Mouse (Mus musculus) right cerebral cortex, postnatal 14 days (tissue): ENCODE data around the gene Pikfyve.
"Not testable (repeated sequence)": the region's sequence is repeated elsewhere in the genome, so short reads cannot be mapped to it uniquely, and the experiment has no call there.

ENCODE experiments used
- DNase-seq: peaks from one replicate; pipeline ENCODE4 v3.0.0; 2022

Pikfyve gene

DNA sequence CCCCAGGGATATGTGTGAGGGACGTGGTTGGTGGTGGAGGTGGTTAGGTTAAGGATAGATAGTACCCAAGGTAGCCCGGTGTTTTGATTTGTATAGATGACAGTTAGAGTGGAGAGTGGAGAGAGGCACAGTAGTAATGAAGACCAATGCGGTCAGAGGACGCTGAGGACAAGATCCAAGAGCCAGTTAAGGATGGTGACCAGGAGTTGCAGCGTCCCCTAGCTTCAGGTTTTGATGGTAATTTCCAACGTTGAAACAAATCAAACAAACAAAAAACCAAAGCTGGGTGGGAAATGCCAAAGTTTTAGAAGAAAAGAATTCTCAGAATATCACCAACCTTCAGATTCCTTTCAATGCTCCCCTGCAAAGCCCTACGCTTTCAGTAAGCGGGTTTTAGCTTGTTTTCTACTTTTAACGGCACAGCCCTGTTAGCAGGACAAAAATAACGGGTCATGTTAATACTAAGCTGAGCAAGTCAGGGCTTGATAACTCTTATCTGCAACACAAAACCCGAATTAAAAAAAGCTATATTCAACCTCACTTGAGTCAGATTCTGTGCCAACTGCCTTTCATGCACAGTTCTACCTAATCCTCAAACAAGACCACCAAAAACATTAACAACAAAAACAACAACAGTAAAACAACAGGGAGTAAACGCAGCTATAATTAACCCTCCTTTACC is 818 bp upstream of the Pikfyve start:
- DNase-seq = no peak

DNA sequence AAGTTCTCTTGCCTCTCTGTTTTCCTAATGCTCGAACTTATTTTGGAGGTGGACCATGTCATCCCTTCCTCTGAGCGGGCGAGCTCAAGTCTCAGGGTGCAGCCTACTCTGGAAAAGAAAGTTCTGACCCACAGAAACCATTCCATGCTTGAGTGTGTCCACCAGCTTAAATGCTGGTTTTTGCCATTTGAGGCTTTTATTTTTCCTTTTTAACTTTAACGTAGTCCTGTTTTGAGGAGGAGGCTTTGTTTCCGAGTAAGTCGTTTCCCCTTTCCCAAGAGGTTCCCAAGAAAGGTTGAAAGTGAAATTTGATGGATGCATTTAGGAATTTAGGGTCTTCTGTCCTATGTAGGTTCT is 569 bp downstream of the Pikfyve start:
- no peak for DNase-seq

DNA sequence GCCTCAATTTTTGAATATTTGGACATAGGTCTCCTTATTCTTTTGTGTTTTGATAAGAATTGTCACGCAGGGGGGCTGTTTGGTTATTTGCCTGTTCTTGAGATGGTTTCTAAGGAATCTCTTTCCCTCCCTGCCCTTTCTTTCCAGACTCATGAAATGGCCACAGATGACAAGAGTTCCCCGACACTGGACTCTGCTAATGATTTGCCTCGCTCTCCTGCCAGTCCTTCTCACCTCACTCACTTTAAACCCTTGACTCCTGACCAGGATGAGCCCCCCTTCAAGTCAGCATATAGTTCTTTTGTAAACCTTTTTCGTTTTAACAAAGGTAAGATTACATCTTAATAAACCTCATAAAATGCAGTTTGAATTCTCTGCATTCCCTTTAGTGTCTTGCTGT is 3.7 kb downstream of the Pikfyve start:
- DNase-seq = no peak

DNA sequence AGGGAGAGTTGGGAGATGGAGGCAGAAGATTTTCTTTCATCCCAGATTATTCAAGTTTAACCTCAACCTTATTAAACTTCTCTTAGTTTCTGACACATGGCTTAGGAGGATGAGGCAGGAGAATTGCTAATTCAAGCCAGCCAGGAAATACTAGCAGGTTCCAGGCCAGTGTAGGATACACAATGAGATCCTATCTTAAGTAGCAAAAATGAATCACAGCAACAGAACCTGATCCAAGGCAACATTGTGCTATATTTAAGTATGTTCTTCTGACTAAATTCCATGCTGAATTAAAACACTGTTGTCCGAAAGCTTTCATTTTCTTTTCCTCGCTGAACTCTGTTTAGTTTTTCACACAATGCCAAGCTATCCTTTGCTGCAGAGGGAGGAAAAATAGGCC is 6.7 kb downstream of the Pikfyve start:
- no peak for DNase-seq

DNA sequence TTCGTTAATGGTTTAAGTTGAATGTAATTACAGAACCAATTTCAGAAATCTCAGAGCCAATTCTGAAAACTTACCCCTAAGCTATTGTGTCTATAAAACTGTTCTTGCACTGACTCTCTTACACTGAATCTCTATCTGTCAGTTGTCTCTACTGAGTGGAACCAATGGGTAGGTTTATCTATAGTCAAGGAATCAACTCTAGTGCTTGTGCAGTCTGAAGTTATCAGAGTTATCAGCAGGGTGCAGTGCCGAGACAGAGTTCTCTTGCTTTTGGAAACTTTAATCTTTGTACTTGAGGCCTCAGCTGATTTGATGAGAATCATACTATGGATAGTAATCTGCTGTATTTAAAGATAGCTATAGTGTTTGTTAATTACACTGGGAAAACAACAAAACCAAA is 11.9 kb downstream of the Pikfyve start:
- DNase-seq = no peak

DNA sequence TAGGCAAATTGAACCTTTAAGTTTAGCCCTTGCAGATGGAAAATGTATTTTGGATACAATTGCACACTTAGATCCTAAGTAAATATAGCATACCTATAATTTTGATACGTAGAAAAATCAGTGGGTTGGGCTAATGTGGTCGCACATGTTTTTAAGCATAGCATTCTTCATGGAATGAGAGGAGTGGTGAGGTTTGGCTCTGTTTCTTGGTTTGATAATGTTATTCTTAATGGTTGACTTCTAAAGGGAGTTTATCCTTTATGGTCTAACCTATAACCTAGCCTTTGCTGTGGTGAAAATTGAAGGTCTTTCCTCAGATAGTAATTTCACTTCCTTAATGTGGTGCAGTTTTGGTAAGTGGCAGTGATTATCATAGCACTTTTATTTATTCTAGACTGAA is 12.4 kb downstream of the Pikfyve start:
- DNase-seq = no peak

DNA sequence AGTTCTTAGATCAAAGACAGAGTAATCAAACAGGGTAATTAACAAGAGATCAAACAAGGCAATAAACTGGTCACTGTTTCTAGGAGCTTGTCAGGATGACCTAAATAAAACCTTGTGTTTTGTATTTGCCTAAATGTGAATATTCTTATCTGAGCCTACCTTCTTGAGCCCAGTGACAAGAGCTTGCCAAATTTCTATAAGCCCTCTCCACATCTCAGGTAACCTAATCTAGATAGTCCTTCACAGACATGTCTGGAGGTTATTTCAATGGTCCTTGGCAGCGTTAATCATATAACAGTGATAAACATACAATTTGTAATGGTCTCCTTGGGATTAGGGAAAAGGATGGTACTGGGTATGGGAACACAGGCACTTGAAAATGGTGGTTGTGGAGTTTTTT is 17.8 kb downstream of the Pikfyve start:
- DNase-seq = no peak

DNA sequence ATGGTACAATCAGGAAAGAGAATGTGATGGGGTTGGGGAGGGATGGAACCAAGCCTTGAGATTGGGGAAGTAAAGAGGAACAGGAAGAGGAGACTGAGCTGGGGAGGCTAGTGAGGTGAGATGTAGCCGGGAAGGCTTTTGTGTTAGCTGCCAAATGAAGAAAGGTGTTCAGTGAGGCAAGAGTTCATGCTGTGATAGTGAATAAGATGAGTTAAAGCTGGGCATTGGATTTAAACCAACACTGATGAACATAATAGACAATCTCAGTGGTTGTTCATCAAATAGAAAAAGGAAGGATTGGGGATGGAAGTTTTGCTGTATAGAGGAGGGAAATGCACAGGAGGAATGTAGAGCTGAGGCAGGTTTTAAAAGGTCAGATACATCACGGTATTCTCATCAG is 26.7 kb downstream of the Pikfyve start:
- no peak for DNase-seq

DNA sequence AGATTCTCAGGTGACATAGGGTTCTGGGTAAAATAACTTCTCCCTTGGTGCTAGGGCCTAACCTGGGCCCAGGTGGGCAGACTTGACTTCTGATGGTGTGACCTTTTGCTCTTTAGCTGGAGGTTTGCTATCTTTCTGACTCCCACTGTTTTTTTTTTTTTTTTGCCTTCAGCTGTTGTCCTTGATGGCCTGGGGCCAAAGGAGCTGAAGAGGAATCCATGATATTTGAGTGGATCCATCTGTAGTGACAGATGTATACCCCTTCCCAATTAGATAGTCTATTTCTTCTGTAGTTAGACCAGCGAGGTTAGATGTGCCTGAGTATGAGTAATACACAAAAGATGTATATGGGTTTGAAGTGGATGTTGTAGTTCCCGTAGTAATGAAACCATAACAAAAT is 31.1 kb downstream of the Pikfyve start:
- no peak for DNase-seq

DNA sequence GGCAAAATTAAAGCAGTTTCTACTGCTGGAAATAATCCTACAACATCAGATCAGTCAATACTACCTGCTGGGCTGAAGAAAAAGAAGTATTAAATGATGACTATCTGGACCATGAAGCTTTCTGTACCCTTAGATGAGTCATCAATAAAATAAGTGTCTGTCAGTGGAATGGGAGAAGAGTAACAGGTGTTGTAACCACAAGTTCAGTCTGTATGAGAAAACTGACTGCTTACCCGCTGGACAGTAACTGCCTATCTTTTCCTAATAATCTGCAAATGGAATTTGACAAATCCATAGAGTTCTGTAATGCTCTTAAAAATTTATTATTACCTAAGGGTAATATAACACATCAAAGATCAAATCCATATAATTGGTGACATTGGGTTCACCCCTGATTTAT is 31.5 kb downstream of the Pikfyve start:
- no peak for DNase-seq

DNA sequence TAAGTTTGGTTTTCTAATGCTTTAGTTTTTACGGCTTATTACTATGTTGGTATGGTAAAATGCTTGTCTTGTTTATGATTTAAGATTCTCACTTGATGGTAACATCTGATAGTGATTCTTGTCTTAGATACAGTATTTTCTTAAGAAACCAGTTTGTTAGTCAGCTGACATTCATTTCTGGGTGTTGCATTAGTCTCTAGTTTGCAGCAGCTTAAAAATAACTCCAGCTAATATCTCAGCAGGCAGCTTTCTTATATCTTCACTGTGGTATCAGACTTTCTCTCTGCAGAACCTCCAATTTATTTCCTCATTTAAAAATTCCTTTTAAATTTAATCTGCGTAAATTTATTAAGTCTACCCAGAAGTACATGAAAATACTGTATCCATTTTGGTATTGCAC is 37.2 kb downstream of the Pikfyve start:
- DNase-seq = no peak

DNA sequence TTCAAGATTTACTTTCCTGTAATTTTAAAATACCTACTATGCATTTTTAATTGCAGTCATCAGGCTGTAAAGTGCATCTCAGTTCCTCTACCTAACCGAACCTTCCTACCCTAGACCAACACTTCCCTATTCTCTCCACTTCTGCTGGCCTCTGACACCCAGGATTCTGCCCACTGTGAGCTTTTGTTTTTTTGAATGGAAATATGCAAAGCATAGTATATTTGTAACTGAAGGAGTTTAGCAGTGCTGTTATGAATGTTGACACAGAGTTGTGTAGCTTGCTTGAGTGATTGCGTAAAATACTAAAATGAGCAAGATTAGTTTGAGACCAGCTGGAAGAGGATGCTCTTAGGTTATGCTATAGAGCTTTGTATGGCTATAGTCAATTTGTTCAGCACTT is 41.2 kb downstream of the Pikfyve start:
- no peak for DNase-seq

DNA sequence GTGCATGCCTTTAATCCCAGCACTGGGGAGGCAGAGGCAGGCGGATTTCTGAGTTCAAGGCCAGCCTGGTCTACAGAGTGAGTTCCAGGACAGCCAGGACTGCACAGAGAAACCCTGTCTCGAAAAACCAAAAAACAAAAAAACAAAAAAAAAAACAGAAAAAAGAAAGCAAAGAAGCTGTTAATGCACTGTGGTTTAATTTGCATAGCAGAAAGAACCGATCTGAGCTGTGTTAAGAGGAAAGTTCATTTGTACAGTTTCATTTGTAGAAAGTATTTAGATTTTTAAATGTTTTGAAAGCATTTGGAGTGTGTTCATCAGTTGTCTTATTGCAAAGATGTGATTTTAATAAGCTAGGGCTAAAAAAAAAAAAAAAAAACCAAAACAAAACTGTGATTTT is 43.3 kb downstream of the Pikfyve start:
- not testable (repeated sequence) for DNase-seq

DNA sequence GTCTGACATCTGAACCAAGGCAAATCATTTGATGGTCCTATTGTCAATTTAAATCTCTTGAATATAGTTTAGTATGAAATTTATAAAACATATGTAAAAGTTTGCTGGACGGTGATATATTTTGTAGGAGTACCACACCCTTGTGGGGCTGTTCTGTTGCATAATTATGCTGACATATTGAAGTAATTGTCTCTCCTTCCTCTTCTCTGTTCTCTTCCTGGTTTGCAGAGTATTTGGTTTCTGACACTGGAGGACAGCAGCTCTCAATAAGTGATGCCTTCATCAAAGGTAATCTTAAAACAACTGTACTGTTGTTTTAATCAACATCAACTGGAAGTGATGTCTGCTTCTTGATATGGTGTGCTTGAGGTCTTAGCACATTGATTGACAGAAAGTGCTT is 44.1 kb downstream of the Pikfyve start:
- DNase-seq = no peak

DNA sequence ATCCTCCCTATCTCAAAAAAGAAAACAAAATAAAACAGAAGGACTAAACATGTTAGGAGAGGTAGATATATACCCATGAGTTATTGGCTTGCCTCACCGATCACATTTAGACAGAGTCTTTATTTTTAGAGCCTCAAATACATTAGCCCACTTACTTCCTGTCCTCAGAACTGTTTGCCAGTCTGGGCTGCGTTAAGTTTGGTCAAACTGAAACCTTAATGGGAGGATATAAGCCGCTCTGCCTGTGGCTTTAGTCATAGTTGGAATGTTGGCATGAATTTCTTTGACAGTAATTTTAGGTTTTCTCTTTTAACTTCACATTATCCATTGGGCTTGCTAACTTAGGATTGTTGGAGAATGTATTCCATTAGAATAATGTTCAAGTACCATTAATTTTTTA is 51.2 kb downstream of the Pikfyve start:
- DNase-seq = no peak

DNA sequence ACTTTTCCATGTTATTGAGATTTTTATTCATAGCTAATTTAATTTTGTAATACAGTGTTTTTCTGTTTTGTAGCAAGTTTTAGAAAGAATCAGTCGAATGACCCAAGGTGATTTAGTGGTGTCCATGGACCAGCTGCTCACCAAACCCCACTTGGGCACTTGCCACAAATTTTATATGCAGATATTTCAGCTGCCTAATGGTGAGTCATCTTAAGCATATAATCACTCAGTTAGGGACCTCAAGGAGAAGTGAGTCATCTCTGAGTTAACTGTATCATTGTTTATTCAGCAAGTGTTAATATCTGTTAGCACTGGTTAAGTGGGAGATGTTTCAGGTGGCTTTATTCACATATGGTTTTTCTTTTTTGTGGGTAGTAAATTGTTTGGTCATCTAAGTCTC is 59.2 kb downstream of the Pikfyve start:
- DNase-seq = no peak

DNA sequence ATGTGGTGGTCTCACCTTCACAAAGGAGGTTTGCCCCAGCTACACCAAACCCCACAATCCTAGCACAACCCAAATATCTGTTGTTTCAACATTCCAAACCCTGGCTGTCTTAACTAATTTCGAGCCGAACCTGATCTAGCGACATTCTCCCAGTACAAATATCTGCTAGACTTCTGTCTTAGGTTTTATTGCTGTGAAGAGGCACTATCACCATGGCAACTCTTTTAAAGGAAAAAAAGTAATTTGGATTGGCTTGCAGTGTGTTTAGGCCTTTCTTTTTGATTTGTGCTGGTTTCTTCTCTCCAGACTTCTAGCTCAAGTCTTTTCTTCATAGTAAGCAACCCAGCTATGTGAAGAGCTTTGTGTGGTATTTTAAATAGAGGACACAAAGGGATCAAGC is 94.0 kb downstream of the Pikfyve start:
- no peak for DNase-seq

DNA sequence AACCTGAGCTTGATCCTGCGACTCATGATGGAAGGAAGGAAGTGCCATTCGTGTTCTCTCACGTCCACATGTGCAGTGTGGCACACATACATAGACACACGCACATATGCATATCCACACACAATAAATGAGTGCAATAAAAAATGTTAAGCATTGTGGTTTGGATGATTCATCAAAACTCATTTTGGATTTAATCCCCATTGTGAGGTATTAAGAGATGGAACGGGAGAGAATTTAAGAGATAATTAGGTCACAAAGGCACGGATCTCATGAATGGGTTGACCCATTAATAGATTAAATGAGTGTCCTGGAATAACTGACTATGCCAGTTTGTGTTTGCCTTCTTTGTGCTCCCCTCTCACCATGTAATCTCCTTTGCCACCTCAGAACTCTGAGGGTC is 95.3 kb downstream of the Pikfyve start, which contains the start of gene Pth2r:
Gene Pth2r (plus strand): TSS at position 301 of the 400 bp plus-strand sequence.
- no peak for DNase-seq

DNA sequence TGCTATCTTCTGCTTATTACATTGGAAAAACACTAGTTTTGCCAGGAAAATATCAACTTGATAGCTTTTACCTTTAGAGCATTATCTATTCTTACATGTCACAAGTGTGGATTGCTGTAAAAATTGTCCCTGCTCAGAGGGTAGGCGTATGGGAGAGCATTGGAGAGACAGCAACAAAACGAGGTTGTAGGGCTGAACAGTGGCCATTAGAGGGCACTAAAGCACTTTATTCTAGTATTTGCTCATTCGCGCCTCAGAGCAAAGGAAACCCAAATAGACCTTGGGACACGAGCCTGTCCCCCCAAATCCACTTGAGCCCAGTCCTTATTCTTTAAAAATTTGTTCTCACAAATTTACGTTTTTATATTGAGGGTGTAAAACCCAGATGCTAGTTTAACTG is 96.3 kb downstream of the Pikfyve start:
- peak; percentile 43 for DNase-seq

DNA sequence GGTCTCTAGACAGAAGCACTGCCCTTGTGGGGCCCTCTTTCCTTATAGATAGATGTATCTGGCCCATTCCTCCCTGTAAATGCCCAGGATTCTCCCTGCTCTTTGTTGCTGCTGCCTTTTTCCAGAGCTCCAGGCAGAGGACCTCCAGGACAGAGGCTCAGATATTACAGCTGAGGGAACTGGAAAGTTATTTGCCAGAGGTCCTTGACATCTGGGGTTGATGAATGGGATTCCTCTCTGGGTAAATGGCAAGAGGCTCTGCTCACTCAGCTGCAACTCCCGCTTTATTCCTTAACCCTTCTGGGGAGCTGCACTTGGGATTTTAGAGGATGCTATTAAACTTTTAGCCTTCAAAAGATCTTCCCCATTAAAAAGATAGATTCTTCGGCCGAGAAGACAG is 122.0 kb downstream of the Pikfyve start:
- DNase-seq = no peak

DNA sequence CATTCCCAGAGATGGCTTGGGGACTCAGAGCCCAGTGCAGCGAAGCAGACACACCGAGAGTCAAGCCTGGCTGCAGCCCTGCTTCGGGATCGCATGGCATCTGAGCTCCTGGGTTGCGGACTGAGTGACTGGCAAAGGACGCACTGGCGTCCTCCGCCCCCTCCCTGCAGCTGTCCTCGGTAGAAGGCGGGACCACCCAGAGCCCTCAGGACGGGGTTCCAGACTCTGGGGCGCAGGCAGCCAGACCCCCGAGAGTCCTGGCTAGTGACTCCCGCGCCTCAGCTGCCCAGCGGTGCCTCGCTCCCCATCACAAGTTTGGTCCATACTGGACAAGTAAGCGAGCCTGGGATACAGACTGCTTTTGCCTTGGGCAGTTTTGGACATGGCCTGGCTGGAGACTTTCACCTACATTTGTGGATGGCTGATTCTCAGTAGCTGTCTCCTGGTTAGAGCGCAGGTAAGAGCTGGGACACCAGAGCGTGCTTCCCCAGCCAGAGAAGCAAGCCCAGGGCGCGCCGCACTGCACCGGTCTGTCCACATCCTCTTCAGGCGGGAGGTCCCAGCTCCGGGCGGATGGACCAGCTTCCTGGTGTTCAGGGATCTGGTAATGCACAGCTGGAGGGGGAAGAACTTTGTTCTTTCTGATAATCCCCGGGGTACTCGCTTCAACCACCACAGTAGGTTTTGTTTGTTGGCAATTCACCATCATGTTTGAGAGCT is 124.9 kb downstream of the Pikfyve start:
- DNase-seq = peak; percentile 12

DNA sequence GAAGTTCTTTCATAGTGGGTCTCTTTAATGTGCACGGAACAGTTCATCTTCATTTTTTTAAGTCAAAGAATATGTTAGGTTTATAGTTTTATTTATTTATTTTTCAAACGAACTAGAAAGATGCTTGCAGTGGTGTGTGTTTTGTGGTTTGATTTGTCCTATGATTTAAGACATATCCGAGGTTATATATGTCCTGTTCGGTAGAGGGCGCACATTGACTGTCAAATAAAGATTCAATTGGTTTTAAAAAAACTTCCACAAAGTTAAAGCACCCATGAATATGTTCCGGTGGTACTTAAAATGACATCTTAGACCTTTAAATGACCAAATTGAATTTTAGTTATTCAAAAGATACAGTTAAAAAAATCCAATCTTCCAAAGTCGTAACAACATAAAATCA is 125.6 kb downstream of the Pikfyve start:
- peak; percentile 50 for DNase-seq

DNA sequence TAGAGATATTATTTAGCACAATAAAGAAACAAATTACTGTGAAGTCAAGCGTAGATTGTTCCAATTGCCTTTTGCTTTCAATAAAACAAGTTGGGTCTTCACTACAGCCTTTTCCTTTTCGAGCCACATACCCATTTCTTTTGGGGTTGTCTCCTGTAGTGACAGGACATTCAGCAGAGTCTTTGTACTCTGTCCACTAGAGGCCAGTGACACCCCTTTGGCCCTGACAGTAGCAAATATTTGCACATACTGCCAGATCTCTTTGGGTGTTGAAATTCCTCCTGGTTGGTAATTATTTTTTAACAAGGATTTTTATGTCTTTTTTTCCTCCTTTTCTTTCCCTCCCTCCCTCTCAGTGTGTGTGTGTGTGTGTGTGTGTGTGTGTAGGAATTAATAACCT is 126.4 kb downstream of the Pikfyve start:
- DNase-seq = no peak

DNA sequence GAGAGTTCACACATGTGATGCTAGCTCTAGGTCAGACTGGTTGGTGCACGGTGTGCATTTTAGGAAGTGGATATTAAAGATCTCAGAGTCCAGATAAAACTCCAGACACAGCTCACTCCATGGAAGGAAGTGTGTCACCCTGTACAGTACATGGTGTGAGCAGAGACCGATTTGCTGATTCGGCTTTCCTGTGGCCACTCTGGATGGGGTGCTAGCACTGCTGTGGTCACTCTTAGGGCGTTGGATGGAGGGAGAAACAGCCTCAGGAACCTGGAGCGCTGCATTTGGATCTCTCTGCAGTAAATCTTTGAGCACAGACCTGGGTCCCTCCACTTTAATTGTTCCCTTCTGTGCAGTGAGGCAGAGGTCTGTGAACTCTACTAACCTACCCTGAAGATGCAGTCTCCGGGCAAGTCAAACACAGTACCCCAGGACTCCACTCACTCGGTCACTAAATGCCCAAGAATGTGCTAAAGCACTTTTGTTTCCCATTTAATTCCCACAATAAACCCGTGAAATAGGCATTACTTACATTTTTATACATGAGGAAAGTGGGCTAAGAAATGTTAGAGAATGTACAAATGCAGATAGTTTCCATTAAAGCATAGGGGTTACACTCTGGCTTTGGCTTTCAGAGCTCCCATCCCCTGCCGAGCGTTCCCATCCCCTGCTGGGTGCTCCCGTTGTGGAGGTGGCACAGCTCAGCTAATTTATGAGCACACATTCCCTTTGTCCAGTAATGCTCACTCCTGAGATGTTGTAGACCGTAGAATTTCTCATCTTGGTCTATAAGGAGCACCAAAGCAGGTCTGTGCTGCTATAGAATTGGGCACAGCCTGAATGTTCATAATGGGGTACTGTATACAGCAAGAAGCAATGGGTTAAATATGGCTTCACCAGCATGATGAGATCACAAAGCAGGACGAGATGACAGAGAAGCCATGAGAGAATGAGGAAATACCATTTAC is 127.9 kb downstream of the Pikfyve start:
- no peak for DNase-seq
